Mouse (Mus musculus): ENCODE measurements around the gene Ttyh1. TPM values are rescaled to one million over a fixed set of nuclear protein-coding genes. Genes with fewer than 3 reads are reported as not detected.

Gene Ttyh1
- 0.65 and 0.97 TPM in 2 replicates for polyA plus RNA-seq (2016; fragmentation: Nextera tagmentation; extraction: Ambion mirVana)

- H3K27ac ChIP-seq (ENCODE audit: poor library complexity, severe bottlenecking) = no peak within 1 kb of the TSS
- ATAC-seq (ENCODE audit: insufficient number of reproducible peaks, low FRiP score) = no peak
These were observed at the start of gene Ttyh1 for GRCm38 (mm10) chr7:4119344-4119902. Gene Ttyh1 (plus strand): TSS chr7:4119408.

GRCm38 (mm10) chr7:4071066-4071465 is 48.1 kb upstream of the Ttyh1 start:
- Histone ChIP-seq H3K4me3 (no peak overlapping the region), H3K9ac (no peak overlapping the region), H3K9me3 (replicated peaks) (no peaks in the 10 kb centered on the region), H3K27ac (ENCODE audit: poor library complexity, severe bottlenecking) (no peak overlapping the region), H3K36me3 (no peaks in the 10 kb centered on the region), H3K4me1 (replicated peaks) (no peaks in the 10 kb centered on the region), H3K27me3 (replicated peaks) (no peaks in the 10 kb centered on the region), H3K4me2 (no peak overlapping the region)
- ATAC-seq (ENCODE audit: insufficient number of reproducible peaks, low FRiP score) = no peak
- 78% methylated on average over 6 of the region's 6 CpGs for WGBS

More at GRCm38 (mm10) chr7:4119344-4119902, at the start of gene Ttyh1:
- Histone ChIP-seq H3K4me2 (peak within 1 kb of the TSS; percentile 72), H3K9me3 (replicated peaks) (no peaks in the 10 kb centered on the region), H3K4me3 (peak within 1 kb of the TSS; percentile 43), H3K36me3 (no peaks in the 10 kb centered on the region), H3K27me3 (replicated peaks) (peaks cover 63% of the 10 kb centered on the region), H3K9ac (peak within 1 kb of the TSS; percentile 55), H3K4me1 (replicated peaks) (peaks cover 7% of the 10 kb centered on the region)
- WGBS = 3% methylated on average over 27 of the region's 37 CpGs

DNA sequence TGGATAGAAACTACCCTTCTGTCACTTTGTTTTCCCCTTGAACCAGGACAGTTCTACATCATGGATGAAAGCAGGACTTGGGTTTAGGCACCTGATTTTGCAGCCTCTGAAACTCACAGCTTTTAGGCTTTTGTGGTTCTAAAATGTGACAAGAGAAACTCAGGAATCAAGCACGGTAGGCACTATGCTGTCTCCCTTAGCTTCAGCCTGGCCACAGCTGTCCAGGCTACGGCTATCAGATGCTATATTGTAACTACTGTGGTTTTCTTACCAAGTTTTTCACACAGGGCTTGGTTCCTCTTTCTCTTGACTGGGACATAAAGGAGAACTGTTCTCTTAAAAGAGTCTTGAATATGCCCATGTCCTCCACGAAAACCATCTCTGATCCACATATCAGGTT is 46.1 kb upstream of the Ttyh1 start:
- WGBS = 64% methylated on average over 3 of the region's 3 CpGs
- no peak for ATAC-seq (ENCODE audit: insufficient number of reproducible peaks, low FRiP score)

DNA sequence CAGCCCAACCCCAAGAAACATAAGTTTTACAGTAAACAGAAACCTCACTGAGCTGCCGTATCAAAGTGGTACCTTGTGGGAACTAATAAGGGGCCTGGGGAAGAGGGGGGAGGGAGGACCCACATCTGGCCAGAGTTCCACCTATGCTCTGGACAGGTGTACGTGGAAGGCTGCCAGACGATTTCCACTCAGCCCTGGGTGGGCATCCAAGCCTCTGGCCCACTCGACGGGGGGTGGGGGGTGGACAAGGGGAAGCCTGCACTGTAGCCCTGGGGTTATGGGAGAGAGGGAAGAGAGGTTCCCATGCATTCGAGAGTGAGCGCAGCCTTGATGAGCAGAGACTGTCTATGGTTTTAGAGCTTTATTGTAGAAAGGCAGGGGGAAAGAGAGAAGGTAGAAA is 39.7 kb upstream of the Ttyh1 start:
- no peaks in the 10 kb centered on the region for H3K4me1 ChIP-seq (replicated peaks)
- H3K27ac ChIP-seq (ENCODE audit: poor library complexity, severe bottlenecking) = no peak overlapping the region
- H3K27me3 ChIP-seq (replicated peaks) = no peaks in the 10 kb centered on the region
- no peak overlapping the region for H3K9ac ChIP-seq
- H3K9me3 ChIP-seq (replicated peaks) = no peaks in the 10 kb centered on the region
- no peak for ATAC-seq (ENCODE audit: insufficient number of reproducible peaks, low FRiP score)
- H3K4me3 ChIP-seq = no peak overlapping the region
- H3K36me3 ChIP-seq = no peaks in the 10 kb centered on the region
- WGBS = 76% methylated on average over 7 of the region's 7 CpGs
- H3K4me2 ChIP-seq = no peak overlapping the region

More for the DNA sequence above, 46.1 kb upstream of the Ttyh1 start:
- no peak overlapping the region for H3K4me3 ChIP-seq
- H3K27ac ChIP-seq (ENCODE audit: poor library complexity, severe bottlenecking) = no peak overlapping the region
- no peaks in the 10 kb centered on the region for H3K36me3 ChIP-seq
- no peaks in the 10 kb centered on the region for H3K9me3 ChIP-seq (replicated peaks)
- H3K4me2 ChIP-seq = no peak overlapping the region
- H3K27me3 ChIP-seq (replicated peaks) = no peaks in the 10 kb centered on the region
- H3K9ac ChIP-seq = no peak overlapping the region
- H3K4me1 ChIP-seq (replicated peaks) = no peaks in the 10 kb centered on the region

GRCm38 (mm10) chr7:4080552-4080951 is 38.7 kb upstream of the Ttyh1 start:
- H3K9ac ChIP-seq = no peak overlapping the region
- H3K27me3 ChIP-seq (replicated peaks) = no peaks in the 10 kb centered on the region
- no peaks in the 10 kb centered on the region for H3K9me3 ChIP-seq (replicated peaks)
- no peak overlapping the region for H3K4me2 ChIP-seq
- no peak overlapping the region for H3K4me3 ChIP-seq
- 72% methylated on average over 4 of the region's 4 CpGs for WGBS
- H3K36me3 ChIP-seq = no peaks in the 10 kb centered on the region
- no peak for ATAC-seq (ENCODE audit: insufficient number of reproducible peaks, low FRiP score)
- no peaks in the 10 kb centered on the region for H3K4me1 ChIP-seq (replicated peaks)
- no peak overlapping the region for H3K27ac ChIP-seq (ENCODE audit: poor library complexity, severe bottlenecking)

DNA sequence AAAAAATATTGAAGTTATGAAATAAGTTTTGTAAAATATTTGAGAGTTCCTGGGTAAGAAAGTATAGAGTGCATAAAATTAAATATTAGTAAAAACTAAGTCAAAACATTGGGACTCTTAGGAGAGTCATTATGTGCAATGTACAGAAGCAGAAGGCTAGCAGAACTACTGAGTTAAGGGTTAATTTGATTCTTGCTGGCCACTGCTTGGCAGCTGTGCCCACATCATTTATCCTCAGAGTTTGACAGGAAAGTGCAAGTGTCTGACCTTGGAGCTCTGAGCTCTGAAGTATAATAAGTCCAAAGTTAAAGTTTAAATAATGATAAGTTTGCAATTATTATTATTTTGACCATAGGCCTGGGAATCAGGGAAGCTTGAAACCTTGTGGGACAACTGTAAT is 37.5 kb upstream of the Ttyh1 start:
- Histone ChIP-seq H3K27ac (ENCODE audit: poor library complexity, severe bottlenecking) (no peak overlapping the region), H3K4me3 (no peak overlapping the region), H3K27me3 (replicated peaks) (no peaks in the 10 kb centered on the region), H3K9me3 (replicated peaks) (no peaks in the 10 kb centered on the region), H3K9ac (no peak overlapping the region), H3K4me2 (no peak overlapping the region), H3K4me1 (replicated peaks) (no peaks in the 10 kb centered on the region), H3K36me3 (no peaks in the 10 kb centered on the region)
- no peak for ATAC-seq (ENCODE audit: insufficient number of reproducible peaks, low FRiP score)

DNA sequence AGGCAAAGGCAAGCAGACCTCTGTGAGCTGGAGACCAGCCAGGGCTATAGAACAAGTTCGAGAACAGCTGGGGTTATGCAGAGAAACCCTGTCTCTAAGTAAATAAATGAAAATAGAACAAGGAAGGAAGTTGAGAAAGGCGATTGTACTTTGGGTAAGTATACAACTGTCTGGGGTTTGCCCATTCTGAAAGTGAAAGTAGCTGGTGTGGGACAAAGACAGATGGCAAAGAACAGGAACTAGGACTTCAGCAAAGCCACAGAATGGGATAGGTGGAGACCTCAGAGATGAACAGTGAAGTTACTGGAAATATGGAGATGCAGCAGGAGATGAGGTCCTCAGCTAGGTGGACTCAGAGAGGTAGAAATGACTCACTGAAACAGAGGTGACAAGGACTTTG is 36.4 kb upstream of the Ttyh1 start:
- WGBS = 36% methylated on average over 2 of the region's 2 CpGs
- no peak overlapping the region for H3K4me2 ChIP-seq
- H3K4me3 ChIP-seq = no peak overlapping the region

DNA sequence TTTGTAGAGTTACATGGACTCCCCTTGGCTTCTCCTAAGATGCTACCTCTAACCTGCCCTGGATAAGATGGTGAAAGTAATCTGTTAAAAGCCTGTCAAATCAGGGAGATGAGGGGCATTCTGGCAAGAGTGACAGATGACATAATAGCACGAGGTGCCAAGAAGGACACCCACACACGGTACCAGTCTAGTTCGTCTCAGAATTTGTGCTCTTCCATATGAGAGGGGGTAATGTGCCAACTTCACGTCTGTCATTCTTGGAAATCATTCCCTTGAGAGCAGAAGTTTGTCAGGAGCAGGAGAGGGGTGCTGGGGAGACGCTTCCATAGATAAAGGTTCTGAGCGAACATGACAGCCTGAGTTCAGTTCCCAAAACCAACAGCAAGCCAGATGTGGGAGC is 35.0 kb upstream of the Ttyh1 start:
- Histone ChIP-seq H3K27ac (ENCODE audit: poor library complexity, severe bottlenecking) (no peak overlapping the region), H3K27me3 (replicated peaks) (no peaks in the 10 kb centered on the region), H3K4me1 (replicated peaks) (no peaks in the 10 kb centered on the region), H3K36me3 (no peaks in the 10 kb centered on the region), H3K9ac (no peak overlapping the region), H3K9me3 (replicated peaks) (no peaks in the 10 kb centered on the region), H3K4me3 (no peak overlapping the region), H3K4me2 (no peak overlapping the region)
- no peak for ATAC-seq (ENCODE audit: insufficient number of reproducible peaks, low FRiP score)
- WGBS = 51% methylated on average over 6 of the region's 6 CpGs

More for the DNA sequence above, 36.4 kb upstream of the Ttyh1 start:
- no peaks in the 10 kb centered on the region for H3K4me1 ChIP-seq (replicated peaks)
- H3K27ac ChIP-seq (ENCODE audit: poor library complexity, severe bottlenecking) = no peak overlapping the region
- no peaks in the 10 kb centered on the region for H3K36me3 ChIP-seq
- H3K27me3 ChIP-seq (replicated peaks) = no peaks in the 10 kb centered on the region
- no peaks in the 10 kb centered on the region for H3K9me3 ChIP-seq (replicated peaks)
- no peak overlapping the region for H3K9ac ChIP-seq
- ATAC-seq (ENCODE audit: insufficient number of reproducible peaks, low FRiP score) = no peak

GRCm38 (mm10) chr7:4085562-4085961 is 33.6 kb upstream of the Ttyh1 start:
- no peak for ATAC-seq (ENCODE audit: insufficient number of reproducible peaks, low FRiP score)
- H3K27ac ChIP-seq (ENCODE audit: poor library complexity, severe bottlenecking) = no peak overlapping the region
- no peak overlapping the region for H3K9ac ChIP-seq
- no peaks in the 10 kb centered on the region for H3K36me3 ChIP-seq
- no peaks in the 10 kb centered on the region for H3K27me3 ChIP-seq (replicated peaks)
- no peaks in the 10 kb centered on the region for H3K9me3 ChIP-seq (replicated peaks)
- H3K4me1 ChIP-seq (replicated peaks) = no peaks in the 10 kb centered on the region
- H3K4me3 ChIP-seq = no peak overlapping the region
- H3K4me2 ChIP-seq = no peak overlapping the region

GRCm38 (mm10) chr7:4087238-4087895 is 31.8 kb upstream of the Ttyh1 start:
- Histone ChIP-seq H3K4me2 (no peak overlapping the region), H3K4me1 (replicated peaks) (peaks cover 7% of the 10 kb centered on the region), H3K9me3 (replicated peaks) (no peaks in the 10 kb centered on the region), H3K9ac (no peak overlapping the region), H3K27me3 (replicated peaks) (no peaks in the 10 kb centered on the region), H3K36me3 (no peaks in the 10 kb centered on the region), H3K27ac (ENCODE audit: poor library complexity, severe bottlenecking) (no peak overlapping the region), H3K4me3 (no peak overlapping the region)
- ATAC-seq (ENCODE audit: insufficient number of reproducible peaks, low FRiP score) = no peak
- WGBS = 64% methylated on average over 4 of the region's 4 CpGs

DNA sequence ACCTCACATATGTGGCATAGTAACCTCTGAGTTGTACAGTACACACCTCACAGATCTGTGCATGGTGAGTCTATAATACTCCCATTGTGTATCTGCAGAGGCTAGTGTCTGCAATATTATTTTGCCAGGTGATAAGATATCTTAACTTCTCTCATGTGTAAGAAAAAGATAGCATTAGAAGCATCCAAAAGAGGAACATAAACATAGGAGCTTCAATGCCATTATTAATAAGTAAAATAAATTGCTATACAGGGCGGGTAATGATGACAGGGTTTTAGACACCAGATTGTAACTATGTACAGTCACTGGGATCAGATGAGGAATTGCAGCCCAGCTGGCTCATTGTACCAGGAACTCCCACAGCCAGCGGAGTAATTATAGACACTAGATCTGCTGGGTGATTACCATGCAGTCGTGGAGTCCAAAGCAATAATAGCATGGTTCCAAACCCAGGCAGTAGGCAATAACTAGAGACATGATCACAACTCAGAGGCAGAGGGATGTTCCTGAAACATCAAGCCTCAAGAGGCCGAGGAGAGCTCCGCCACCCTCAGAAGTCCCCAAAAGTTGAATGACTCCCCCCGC is 31.2 kb upstream of the Ttyh1 start:
- no peak for ATAC-seq (ENCODE audit: insufficient number of reproducible peaks, low FRiP score)
- Histone ChIP-seq H3K9me3 (replicated peaks) (no peaks in the 10 kb centered on the region), H3K9ac (no peak overlapping the region), H3K27ac (ENCODE audit: poor library complexity, severe bottlenecking) (no peak overlapping the region), H3K4me3 (no peak overlapping the region), H3K27me3 (replicated peaks) (no peaks in the 10 kb centered on the region), H3K4me1 (replicated peaks) (peaks cover 7% of the 10 kb centered on the region), H3K4me2 (no peak overlapping the region), H3K36me3 (no peaks in the 10 kb centered on the region)
- 74% methylated on average over 6 of the region's 6 CpGs for WGBS
